Mouse (Mus musculus) heart, embryonic 12.5 days (tissue): ENCODE measurements at regions not wholly inside any gene's neighbourhood (a gene's known extent, or its start where the extent isn't known, plus 50 kb on each side); places are given as distances from the start of the nearest gene placed in this dataset.

Source experiments
- ATAC-seq: fragments of 200-750 bp; cut with Nextera tagmentation; 2 replicates; pipeline ENCODE4 v1.8.0; 2017; ENCODE audit warnings: moderate TSS enrichment, moderate library complexity; ENCODE audit not compliant: insufficient number of reproducible peaks, low FRiP score
- H3K27ac ChIP-seq: fragments of 300-500 bp; sonication (generic); 2 replicates; pipeline ENCODE4 v1.5.1; 2016; ENCODE audit warnings: mild to moderate bottlenecking, moderate library complexity; ENCODE audit not compliant: poor library complexity, severe bottlenecking
- H3K27me3 ChIP-seq: fragments of 300-500 bp; sonication (generic); replicated peaks from 2 replicates; pipeline ENCODE4 v1.6.1; 2016; ENCODE audit warnings: mild to moderate bottlenecking, moderate library complexity
- H3K36me3 ChIP-seq: fragments of 300-500 bp; sonication (generic); 2 replicates; pipeline ENCODE4 v1.6.1; 2016; ENCODE audit warnings: mild to moderate bottlenecking, moderate library complexity
- H3K4me1 ChIP-seq: fragments of 300-500 bp; sonication (generic); replicated peaks from 2 replicates; pipeline ENCODE4 v1.6.1; 2016; ENCODE audit warnings: mild to moderate bottlenecking
- H3K4me2 ChIP-seq: fragments of 300-500 bp; sonication (generic); 2 replicates; pipeline ENCODE4 v1.6.1; 2016; ENCODE audit warnings: mild to moderate bottlenecking, moderate library complexity
- H3K4me3 ChIP-seq: fragments of 300-500 bp; sonication (generic); 2 replicates; pipeline ENCODE4 v1.5.1; 2016; ENCODE audit warnings: mild to moderate bottlenecking
- H3K9ac ChIP-seq: fragments of 300-500 bp; sonication (generic); 2 replicates; pipeline ENCODE4 v1.6.1; 2016; ENCODE audit warnings: mild to moderate bottlenecking, moderate library complexity
- H3K9me3 ChIP-seq: fragments of 300-500 bp; sonication (generic); replicated peaks from 2 replicates; pipeline ENCODE4 v1.6.1; 2016; ENCODE audit warnings: mild to moderate bottlenecking, moderate library complexity
- WGBS: fragments of 180-500 bp; shearing (Covaris S2); methylation state at CpG from one replicate; pipeline ENCODE4 v1.1.7; 2016; 5-methylcytosine and 5-hydroxymethylcytosine counted together

GRCm38 (mm10) chr10:19167641-19168271, 152.3 kb upstream of the Tnfaip3 start:
- H3K27ac ChIP-seq, result peak overlapping the region; percentile 73
- no peak overlapping the region for H3K4me3 ChIP-seq
- H3K9ac ChIP-seq, result no peak overlapping the region
- no peaks in the 10 kb centered on the region for H3K9me3 ChIP-seq
- H3K27me3 ChIP-seq, result no peaks in the 10 kb centered on the region
- peaks cover 31% of the 10 kb centered on the region for H3K4me1 ChIP-seq
- peak overlapping the region; percentile 49 for H3K4me2 ChIP-seq
- peak; percentile 84 for ATAC-seq
- WGBS, result 31% methylated on average over 8 of the region's 8 CpGs
- no peaks in the 10 kb centered on the region for H3K36me3 ChIP-seq

GRCm38 (mm10) chr10:19167101-19167500, 151.6 kb upstream of the Tnfaip3 start:
- Histone ChIP-seq H3K9me3 (no peaks in the 10 kb centered on the region), H3K4me1 (peaks cover 31% of the 10 kb centered on the region), H3K27ac (peak overlapping the region; percentile 73), H3K36me3 (no peaks in the 10 kb centered on the region), H3K4me3 (no peak overlapping the region), H3K27me3 (no peaks in the 10 kb centered on the region), H3K9ac (no peak overlapping the region), H3K4me2 (peak overlapping the region; percentile 49)
- WGBS, result 73% methylated on average over 7 of the region's 7 CpGs
- ATAC-seq, result no peak

- Histone ChIP-seq H3K4me2 (no peak overlapping the region), H3K27ac (no peak overlapping the region), H3K9ac (no peak overlapping the region), H3K4me3 (no peak overlapping the region), H3K9me3 (no peaks in the 10 kb centered on the region), H3K36me3 (no peaks in the 10 kb centered on the region), H3K27me3 (no peaks in the 10 kb centered on the region), H3K4me1 (peaks cover 9% of the 10 kb centered on the region)
- ATAC-seq, result no peak
- WGBS, result 75% methylated on average over 2 of the region's 2 CpGs
Measured at GRCm38 (mm10) chr10:19162104-19162503, 146.6 kb upstream of the Tnfaip3 start.

GRCm38 (mm10) chr10:19161149-19161548, 145.7 kb upstream of the Tnfaip3 start:
- H3K4me2 ChIP-seq, result no peak overlapping the region
- H3K9me3 ChIP-seq, result no peaks in the 10 kb centered on the region
- no peak overlapping the region for H3K9ac ChIP-seq
- peaks cover 1% of the 10 kb centered on the region for H3K4me1 ChIP-seq
- no peaks in the 10 kb centered on the region for H3K27me3 ChIP-seq
- H3K27ac ChIP-seq, result no peak overlapping the region
- ATAC-seq, result no peak
- no peaks in the 10 kb centered on the region for H3K36me3 ChIP-seq
- H3K4me3 ChIP-seq, result no peak overlapping the region

- no peaks in the 10 kb centered on the region for H3K9me3 ChIP-seq
- H3K4me1 ChIP-seq, result peaks cover 6% of the 10 kb centered on the region; the same call in 1 of the 2 replicates
- no peak for ATAC-seq
Measured at GRCm38 (mm10) chr10:19154041-19154440, 138.6 kb upstream of the Tnfaip3 start.

GRCm38 (mm10) chr10:19152773-19153172, 137.3 kb upstream of the Tnfaip3 start:
- Histone ChIP-seq H3K4me1 (peaks cover 6% of the 10 kb centered on the region; the same call in 1 of the 2 replicates), H3K4me2 (no peak overlapping the region), H3K27me3 (no peaks in the 10 kb centered on the region), H3K9me3 (no peaks in the 10 kb centered on the region), H3K27ac (no peak overlapping the region), H3K9ac (no peak overlapping the region), H3K36me3 (no peaks in the 10 kb centered on the region), H3K4me3 (no peak overlapping the region)
- 88% methylated on average over 5 of the region's 5 CpGs for WGBS
- no peak for ATAC-seq

More at GRCm38 (mm10) chr10:19154041-19154440, 138.6 kb upstream of the Tnfaip3 start:
- Histone ChIP-seq H3K27me3 (no peaks in the 10 kb centered on the region), H3K4me3 (no peak overlapping the region), H3K9ac (no peak overlapping the region), H3K36me3 (no peaks in the 10 kb centered on the region), H3K4me2 (no peak overlapping the region), H3K27ac (no peak overlapping the region)

- Histone ChIP-seq H3K27ac (no peak overlapping the region), H3K9ac (no peak overlapping the region), H3K4me3 (no peak overlapping the region), H3K27me3 (no peaks in the 10 kb centered on the region), H3K4me2 (no peak overlapping the region), H3K9me3 (no peaks in the 10 kb centered on the region), H3K4me1 (peaks cover 6% of the 10 kb centered on the region; the same call in 1 of the 2 replicates), H3K36me3 (no peaks in the 10 kb centered on the region)
- ATAC-seq, result no peak
- 83% methylated on average over 1 of the region's 1 CpGs for WGBS
Measured at GRCm38 (mm10) chr10:19150766-19151165, 135.3 kb upstream of the Tnfaip3 start.

- no peaks in the 10 kb centered on the region for H3K9me3 ChIP-seq
- H3K27ac ChIP-seq, result no peak overlapping the region
- no peaks in the 10 kb centered on the region for H3K36me3 ChIP-seq
- H3K4me3 ChIP-seq, result no peak overlapping the region
- ATAC-seq, result no peak
- H3K4me2 ChIP-seq, result no peak overlapping the region
- WGBS, result 72% methylated on average over 3 of the region's 3 CpGs
- no peak overlapping the region for H3K9ac ChIP-seq
- H3K4me1 ChIP-seq, result peaks cover 6% of the 10 kb centered on the region; the same call in 1 of the 2 replicates
- H3K27me3 ChIP-seq, result no peaks in the 10 kb centered on the region
Measured at GRCm38 (mm10) chr10:19150005-19150404, 134.5 kb upstream of the Tnfaip3 start.

- H3K36me3 ChIP-seq, result no peaks in the 10 kb centered on the region
- no peaks in the 10 kb centered on the region for H3K9me3 ChIP-seq
- no peak overlapping the region for H3K4me3 ChIP-seq
- no peak for ATAC-seq
- H3K4me2 ChIP-seq, result no peak overlapping the region
- peaks cover 6% of the 10 kb centered on the region; the same call in 1 of the 2 replicates for H3K4me1 ChIP-seq
- WGBS, result 61% methylated on average over 4 of the region's 4 CpGs
- H3K27me3 ChIP-seq, result no peaks in the 10 kb centered on the region
- no peak overlapping the region for H3K27ac ChIP-seq
- no peak overlapping the region for H3K9ac ChIP-seq
Measured at GRCm38 (mm10) chr10:19149196-19149869, 133.9 kb upstream of the Tnfaip3 start.

- Histone ChIP-seq H3K4me1 (no peaks in the 10 kb centered on the region), H3K27ac (no peak overlapping the region), H3K9ac (no peak overlapping the region), H3K36me3 (no peaks in the 10 kb centered on the region), H3K4me3 (no peak overlapping the region), H3K4me2 (no peak overlapping the region), H3K27me3 (no peaks in the 10 kb centered on the region), H3K9me3 (no peaks in the 10 kb centered on the region)
- 61% methylated on average over 3 of the region's 3 CpGs for WGBS
- ATAC-seq, result no peak
Measured at GRCm38 (mm10) chr10:19141481-19141880, 126.0 kb upstream of the Tnfaip3 start.

GRCm38 (mm10) chr10:19140628-19141027, 125.2 kb upstream of the Tnfaip3 start:
- Histone ChIP-seq H3K4me1 (no peaks in the 10 kb centered on the region), H3K4me2 (no peak overlapping the region), H3K4me3 (no peak overlapping the region), H3K27me3 (no peaks in the 10 kb centered on the region), H3K9me3 (no peaks in the 10 kb centered on the region), H3K36me3 (no peaks in the 10 kb centered on the region), H3K27ac (no peak overlapping the region), H3K9ac (no peak overlapping the region)
- ATAC-seq, result no peak
- 64% methylated on average over 5 of the region's 5 CpGs for WGBS
